Mouse (Mus musculus) limb, embryonic 10.5 days (tissue): ENCODE results near the gene 1700013G24Rik. TPM values are rescaled to one million over a fixed set of nuclear protein-coding genes. Genes with fewer than 3 reads are reported as not detected.

Experiments used
- DNase-seq: peaks from one replicate; pipeline ENCODE4 v3.0.0-alpha.2; 2017; ENCODE audit warnings: low spot score
- H3K27ac ChIP-seq: fragments of 300-500 bp; sonication (generic); 2 replicates; pipeline ENCODE4 v1.5.1; 2016; ENCODE audit warnings: mild to moderate bottlenecking
- H3K27me3 ChIP-seq: fragments of 300-500 bp; sonication (generic); 2 replicates; pipeline ENCODE4 v1.6.1; 2016; ENCODE audit warnings: low read depth, mild to moderate bottlenecking; ENCODE audit not compliant: poor library complexity, severe bottlenecking
- H3K36me3 ChIP-seq: fragments of 300-500 bp; sonication (generic); 2 replicates; pipeline ENCODE4 v1.6.1; 2016; ENCODE audit warnings: mild to moderate bottlenecking, moderate library complexity
- H3K4me1 ChIP-seq: fragments of 300-500 bp; sonication (generic); 2 replicates; pipeline ENCODE4 v1.6.1; 2016
- H3K4me3 ChIP-seq: fragments of 300-500 bp; sonication (generic); 2 replicates; pipeline ENCODE4 v1.5.1; 2016; ENCODE audit warnings: mild to moderate bottlenecking, moderate library complexity
- H3K9me3 ChIP-seq: fragments of 300-500 bp; sonication (generic); replicated peaks from 2 replicates; pipeline ENCODE4 v1.6.1; 2016; ENCODE audit warnings: mild to moderate bottlenecking
- WGBS: fragments of 180-500 bp; shearing (Covaris S2); methylation state at CpG from one replicate; pipeline ENCODE4 v1.1.7; 2016; 5-methylcytosine and 5-hydroxymethylcytosine counted together
- polyA plus RNA-seq: library from polyadenylated mRNA; unstranded; fragments of >200 nt; fragmentation: Nextera tagmentation; extraction: Ambion mirVana; gene quantifications from 2 replicates; pipeline ENCODE4 v1.2.1, GENCODE M21; 2016

Gene 1700013G24Rik
- polyA plus RNA-seq, 1 experiment from 2014 or later, result not detected

- H3K27me3 ChIP-seq, result no peaks in the 10 kb centered on the region
- peak overlapping the region; percentile 90 for H3K27ac ChIP-seq
- H3K9me3 ChIP-seq, result no peaks in the 10 kb centered on the region
- H3K36me3 ChIP-seq, result peaks cover 8% of the 10 kb centered on the region; the same call in 1 of the 2 replicates
- H3K4me3 ChIP-seq, result peak overlapping the region; percentile 35; the same call in 1 of the 2 replicates
- peaks cover 78% of the 10 kb centered on the region for H3K4me1 ChIP-seq
- DNase-seq, result no peak
- 66% methylated on average over 6 of the region's 6 CpGs for WGBS
Measured at GRCm38 (mm10) chr4:137495501-137496100, 42.5 kb downstream of the 1700013G24Rik start.

- 0 out of 2 replicates have a peak overlapping the region, but pooled peaks have one; percentile 2 for H3K4me3 ChIP-seq
- H3K27ac ChIP-seq, result peak overlapping the region; percentile 90
- no peak for DNase-seq
- WGBS, result 76% methylated on average over 5 of the region's 5 CpGs
- H3K4me1 ChIP-seq, result peaks cover 73% of the 10 kb centered on the region
- no peaks in the 10 kb centered on the region for H3K9me3 ChIP-seq
- peaks cover 22% of the 10 kb centered on the region for H3K36me3 ChIP-seq
- no peaks in the 10 kb centered on the region for H3K27me3 ChIP-seq
Measured at GRCm38 (mm10) chr4:137497367-137497766, 44.3 kb downstream of the 1700013G24Rik start.

GRCm38 (mm10) chr4:137497892-137498722 lies 45.0 kb downstream of the 1700013G24Rik start:
- Histone ChIP-seq H3K4me3 (0 out of 2 replicates have a peak overlapping the region, but pooled peaks have one; percentile 8), H3K36me3 (peaks cover 28% of the 10 kb centered on the region), H3K27me3 (no peaks in the 10 kb centered on the region), H3K9me3 (no peaks in the 10 kb centered on the region), H3K4me1 (peaks cover 69% of the 10 kb centered on the region), H3K27ac (peak overlapping the region; percentile 90)
- 45% methylated on average over 9 of the region's 9 CpGs for WGBS
- DNase-seq, result peak; percentile 45

GRCm38 (mm10) chr4:137498882-137499583 lies 45.9 kb downstream of the 1700013G24Rik start:
- 89% methylated on average over 9 of the region's 9 CpGs for WGBS
- H3K27ac ChIP-seq, result peak overlapping the region; percentile 90
- H3K27me3 ChIP-seq, result no peaks in the 10 kb centered on the region
- H3K4me1 ChIP-seq, result peaks cover 69% of the 10 kb centered on the region
- H3K36me3 ChIP-seq, result peaks cover 37% of the 10 kb centered on the region
- no peaks in the 10 kb centered on the region for H3K9me3 ChIP-seq
- DNase-seq, result no peak
- 0 out of 2 replicates have a peak overlapping the region, but pooled peaks have one; percentile 3 for H3K4me3 ChIP-seq

- H3K27ac ChIP-seq, result peak overlapping the region; percentile 90
Measured at GRCm38 (mm10) chr4:137500149-137500548, 47.1 kb downstream of the 1700013G24Rik start.

GRCm38 (mm10) chr4:137500953-137501352 lies 47.9 kb downstream of the 1700013G24Rik start:
- H3K4me3 ChIP-seq, result no peak overlapping the region
- H3K4me1 ChIP-seq, result peaks cover 51% of the 10 kb centered on the region
- H3K9me3 ChIP-seq, result no peaks in the 10 kb centered on the region
- no peak for DNase-seq
- 90% methylated on average over 5 of the region's 5 CpGs for WGBS
- H3K27me3 ChIP-seq, result no peaks in the 10 kb centered on the region
- no peak overlapping the region for H3K27ac ChIP-seq
- peaks cover 48% of the 10 kb centered on the region for H3K36me3 ChIP-seq

More at GRCm38 (mm10) chr4:137500149-137500548, 47.1 kb downstream of the 1700013G24Rik start:
- Histone ChIP-seq H3K36me3 (peaks cover 43% of the 10 kb centered on the region), H3K27me3 (no peaks in the 10 kb centered on the region), H3K4me1 (peaks cover 59% of the 10 kb centered on the region), H3K4me3 (no peak overlapping the region), H3K9me3 (no peaks in the 10 kb centered on the region)
- 88% methylated on average over 12 of the region's 12 CpGs for WGBS
- no peak for DNase-seq

- H3K9me3 ChIP-seq, result no peaks in the 10 kb centered on the region
- H3K27me3 ChIP-seq, result no peaks in the 10 kb centered on the region
- DNase-seq, result no peak
- peaks cover 57% of the 10 kb centered on the region for H3K36me3 ChIP-seq
- H3K27ac ChIP-seq, result no peak overlapping the region
- H3K4me3 ChIP-seq, result no peak overlapping the region
- peaks cover 39% of the 10 kb centered on the region for H3K4me1 ChIP-seq
- 90% methylated on average over 10 of the region's 10 CpGs for WGBS
Measured at GRCm38 (mm10) chr4:137502183-137502582, 49.1 kb downstream of the 1700013G24Rik start.

GRCm38 (mm10) chr4:137502801-137503200 lies 49.7 kb downstream of the 1700013G24Rik start:
- 91% methylated on average over 7 of the region's 7 CpGs for WGBS
- no peaks in the 10 kb centered on the region for H3K9me3 ChIP-seq
- H3K27ac ChIP-seq, result no peak overlapping the region
- no peaks in the 10 kb centered on the region for H3K27me3 ChIP-seq
- no peak for DNase-seq
- peaks cover 32% of the 10 kb centered on the region for H3K4me1 ChIP-seq
- no peak overlapping the region for H3K4me3 ChIP-seq
- H3K36me3 ChIP-seq, result peaks cover 57% of the 10 kb centered on the region

- Histone ChIP-seq H3K27me3 (no peaks in the 10 kb centered on the region), H3K4me3 (no peak overlapping the region), H3K4me1 (peaks cover 25% of the 10 kb centered on the region), H3K9me3 (no peaks in the 10 kb centered on the region), H3K36me3 (peaks cover 63% of the 10 kb centered on the region), H3K27ac (peak overlapping the region; percentile 14; the same call in 1 of the 2 replicates)
- no peak for DNase-seq
- 90% methylated on average over 6 of the region's 6 CpGs for WGBS
Measured at GRCm38 (mm10) chr4:137503509-137503971, 50.5 kb downstream of the 1700013G24Rik start.

Other genes starting within 250 kb of the 1700013G24Rik start
- gene Wnt4, start 175.8 kb upstream of the 1700013G24Rik start, polyA plus RNA-seq, result 1.3 and 1.4 TPM in 2 replicates
- gene Cdc42, start 95.6 kb upstream of the 1700013G24Rik start, polyA plus RNA-seq, result 531 and 571 TPM in 2 replicates
- not detected in 2 replicates for gene Cela3a, start 43.5 kb upstream of the 1700013G24Rik start, polyA plus RNA-seq
- gene Cela3b, start 22.7 kb upstream of the 1700013G24Rik start, polyA plus RNA-seq, result not detected in 2 replicates
- gene Hspg2, start 15.5 kb downstream of the 1700013G24Rik start, polyA plus RNA-seq, result 20.8 and 23.3 TPM in 2 replicates
- gene Ldlrad2, start 121.3 kb downstream of the 1700013G24Rik start, polyA plus RNA-seq, result not detected in 2 replicates
- 76.0 and 80.2 TPM in 2 replicates for gene Usp48, start 140.5 kb downstream of the 1700013G24Rik start, polyA plus RNA-seq
- 2.8 and 4.2 TPM in 2 replicates for gene Rap1gap, start 211.4 kb downstream of the 1700013G24Rik start, polyA plus RNA-seq